Mouse (Mus musculus) olfactory bulb, adult 2 months (tissue): ENCODE data around the gene Gga3.

Source experiments
- CTCF ChIP-seq: fragments of 200-500 bp; IDR thresholded peaks from 2 replicates; pipeline ENCODE4 v1.5.1; 2012; ENCODE audit warnings: low read depth, mild to moderate bottlenecking, low read length, moderate library complexity; ENCODE audit not compliant: insufficient read depth
- POLR2A ChIP-seq: fragments of 200-500 bp; IDR thresholded peaks from 2 replicates; pipeline ENCODE4 v1.6.1; 2012; ENCODE audit warnings: mild to moderate bottlenecking, low read depth, low read length, moderate library complexity; ENCODE audit not compliant: insufficient read depth

GRCm38 (mm10) chr11:115631505-115631890 lies 27.6 kb upstream of the Gga3 start:
- no peak for TF ChIP-seq CTCF
- TF ChIP-seq POLR2A = no peak
